Mouse (Mus musculus) midbrain, postnatal 0 days (tissue): ENCODE data around the gene Fam185a. TPM values are rescaled to one million over a fixed set of nuclear protein-coding genes. Genes with fewer than 3 reads are reported as not detected.
A peak's percentile ranks its signal among the peaks of the same experiment; 100 is the strongest.

Source experiments
- ATAC-seq: fragments of 200-750 bp; cut with Nextera tagmentation; 2 replicates; pipeline ENCODE4 v1.8.0; 2017; ENCODE audit warnings: moderate number of reproducible peaks, mild to moderate bottlenecking, moderate TSS enrichment, moderate library complexity; ENCODE audit not compliant: low FRiP score
- DNase-seq: peaks from one replicate; pipeline ENCODE4 v3.0.0-alpha.2; 2015; ENCODE audit warnings: low spot score
- H3K27ac ChIP-seq: fragments of 300-500 bp; sonication (generic); 2 replicates; pipeline ENCODE4 v1.5.1; 2014; ENCODE audit warnings: low read depth, mild to moderate bottlenecking, low read length, mixed read lengths
- H3K27me3 ChIP-seq: fragments of 300-500 bp; sonication (generic); 2 replicates; pipeline ENCODE4 v1.6.1; 2014; ENCODE audit warnings: low read length, control low read depth, mixed read lengths; ENCODE audit not compliant: insufficient read depth
- H3K36me3 ChIP-seq: fragments of 300-500 bp; sonication (generic); 2 replicates; pipeline ENCODE4 v1.6.1; 2014; ENCODE audit warnings: low read length, control low read depth, mixed read lengths; ENCODE audit not compliant: insufficient read depth
- H3K4me1 ChIP-seq: fragments of 300-500 bp; sonication (generic); 2 replicates; pipeline ENCODE4 v1.6.1; 2014; ENCODE audit warnings: mild to moderate bottlenecking, control low read depth, antibody characterized with exemption, low read length, mixed read lengths; ENCODE audit not compliant: insufficient read depth
- H3K4me2 ChIP-seq: fragments of 300-500 bp; sonication (generic); 2 replicates; pipeline ENCODE4 v1.6.1; 2014; ENCODE audit warnings: low read depth, mild to moderate bottlenecking, low read length, mixed read lengths; ENCODE audit not compliant: poor library complexity, severe bottlenecking
- H3K4me3 ChIP-seq: fragments of 300-500 bp; sonication (generic); 2 replicates; pipeline ENCODE4 v1.5.1; 2014; ENCODE audit warnings: low read depth, mild to moderate bottlenecking, low read length, moderate library complexity
- H3K9ac ChIP-seq: fragments of 300-500 bp; sonication (generic); replicated peaks from 2 replicates; pipeline ENCODE4 v1.6.1; 2014; ENCODE audit warnings: mild to moderate bottlenecking, low read length, moderate library complexity, mixed read lengths; ENCODE audit not compliant: poor library complexity, severe bottlenecking
- H3K9me3 ChIP-seq: fragments of 300-500 bp; sonication (generic); 2 replicates; pipeline ENCODE4 v1.6.1; 2016; ENCODE audit warnings: low read length, control low read depth
- CTCF ChIP-seq: IDR thresholded peaks from 2 replicates; pipeline ENCODE4 v1.5.1; 2016; ENCODE audit warnings: antibody characterized with exemption, mild to moderate bottlenecking
- WGBS: fragments of 180-500 bp; shearing (Covaris S2); extraction: QIAGEN DNeasy Blood & Tissue Kit; methylation state at CpG from one replicate; pipeline ENCODE4 v1.1.7; 2014; 5-methylcytosine and 5-hydroxymethylcytosine counted together
- polyA plus RNA-seq: library from polyadenylated mRNA; unstranded; fragments of >200 nt; fragmentation: Nextera tagmentation; extraction: Ambion mirVana; gene quantifications from 2 replicates; pipeline ENCODE4 v1.2.1, GENCODE M21; 2015
- total RNA-seq: library from RNA; depleted of rRNA; stranded (reverse); fragments of >200 nt; gene quantifications from 2 replicates; pipeline ENCODE4 v1.2.3, GENCODE M21; 2014; rRNA removed

The Fam185a gene
- total RNA-seq: 13.2 and 13.5 TPM in 2 replicates
- 10.1 and 10.8 TPM in 2 replicates for polyA plus RNA-seq

- Histone ChIP-seq H3K4me1 (no peaks in the 10 kb centered on the region; the same call in 1 of the 2 replicates), H3K4me2 (peak within 1 kb of the TSS; percentile 97), H3K4me3 (peak within 1 kb of the TSS; percentile 92), H3K27ac (no peak within 1 kb of the TSS), H3K9me3 (no peaks in the 10 kb centered on the region), H3K9ac (peak within 1 kb of the TSS; percentile 64), H3K27me3 (no peaks in the 10 kb centered on the region; the same call in 1 of the 2 replicates), H3K36me3 (no peaks in the 10 kb centered on the region)
- under 1% methylated on average over 68 of the region's 68 CpGs for WGBS
- no peak for TF ChIP-seq CTCF
- DNase-seq (peak; percentile 100), ATAC-seq (peak; percentile 100)
Observed at GRCm38 (mm10) chr5:21424614-21425602, at the start of gene Fam185a, which contains the start of gene Ccdc146. Gene Fam185a, plus strand, starts transcription at chr5:21424958. Gene Ccdc146, minus strand, starts transcription at chr5:21424677.

- no peak for DNase-seq
- TF ChIP-seq CTCF: no peak
- H3K36me3 ChIP-seq: no peaks in the 10 kb centered on the region
- H3K27me3 ChIP-seq: no peaks in the 10 kb centered on the region
- no peaks in the 10 kb centered on the region for H3K9me3 ChIP-seq
- WGBS: 78% methylated on average over 4 of the region's 4 CpGs
- no peak overlapping the region for H3K27ac ChIP-seq
- H3K9ac ChIP-seq: no peak overlapping the region
- no peak overlapping the region for H3K4me2 ChIP-seq
- ATAC-seq: no peak
- H3K4me1 ChIP-seq: no peaks in the 10 kb centered on the region
- H3K4me3 ChIP-seq: no peak overlapping the region
Observed at GRCm38 (mm10) chr5:21376935-21377334, 47.8 kb upstream of the Fam185a start.

GRCm38 (mm10) chr5:21378397-21378796, 46.4 kb upstream of the Fam185a start:
- WGBS: 84% methylated on average over 2 of the region's 2 CpGs
- H3K9me3 ChIP-seq: no peaks in the 10 kb centered on the region

GRCm38 (mm10) chr5:21381986-21382385, 42.8 kb upstream of the Fam185a start:
- Histone ChIP-seq H3K4me1 (no peaks in the 10 kb centered on the region), H3K36me3 (no peaks in the 10 kb centered on the region), H3K27me3 (no peaks in the 10 kb centered on the region), H3K9ac (no peak overlapping the region), H3K27ac (no peak overlapping the region), H3K9me3 (no peaks in the 10 kb centered on the region), H3K4me3 (no peak overlapping the region), H3K4me2 (no peak overlapping the region)
- WGBS: 62% methylated on average over 6 of the region's 6 CpGs
- ATAC-seq (no peak), DNase-seq (no peak)
- TF ChIP-seq CTCF: no peak

More at GRCm38 (mm10) chr5:21378397-21378796, 46.4 kb upstream of the Fam185a start:
- DNase-seq (no peak), ATAC-seq (no peak)
- Histone ChIP-seq H3K27ac (no peak overlapping the region), H3K9ac (no peak overlapping the region), H3K36me3 (no peaks in the 10 kb centered on the region), H3K4me1 (no peaks in the 10 kb centered on the region), H3K4me2 (no peak overlapping the region), H3K27me3 (no peaks in the 10 kb centered on the region), H3K4me3 (no peak overlapping the region)
- no peak for TF ChIP-seq CTCF

GRCm38 (mm10) chr5:21382678-21383077, 42.1 kb upstream of the Fam185a start:
- H3K4me2 ChIP-seq: no peak overlapping the region
- H3K27ac ChIP-seq: no peak overlapping the region
- H3K9ac ChIP-seq: no peak overlapping the region
- no peaks in the 10 kb centered on the region for H3K9me3 ChIP-seq
- DNase-seq (no peak), ATAC-seq (no peak)
- no peak overlapping the region for H3K4me3 ChIP-seq
- TF ChIP-seq CTCF: no peak
- H3K36me3 ChIP-seq: no peaks in the 10 kb centered on the region
- no peaks in the 10 kb centered on the region for H3K27me3 ChIP-seq
- 77% methylated on average over 6 of the region's 6 CpGs for WGBS
- H3K4me1 ChIP-seq: no peaks in the 10 kb centered on the region
